Comparison of ENCODE assay signal across 22 mouse cellular contexts in the genomic region with DNA sequence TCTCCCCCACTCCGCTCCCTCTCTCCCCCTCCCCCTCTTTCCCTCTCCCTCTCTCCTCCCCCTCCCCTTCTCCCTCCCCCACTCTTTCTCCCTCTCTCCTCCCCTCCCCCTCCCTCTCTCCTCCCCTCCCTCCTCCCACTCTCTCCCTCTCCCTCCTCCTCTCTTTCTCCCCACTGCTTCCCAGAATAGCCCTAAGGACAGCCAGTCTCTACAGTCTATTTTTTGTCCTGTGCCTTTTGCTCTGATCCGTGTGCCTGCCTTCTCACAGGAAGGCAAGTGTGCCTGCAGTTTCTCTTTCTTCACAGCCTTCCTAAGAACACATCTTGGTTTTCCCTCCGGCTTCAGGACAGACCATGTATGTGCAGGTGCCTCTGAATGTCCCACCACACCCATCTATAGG. TPM values are rescaled to one million over a fixed set of nuclear protein-coding genes. Genes with fewer than 3 reads are reported as not detected.
DNase-seq lines count a peak whose midpoint lies in the region; ATAC-seq lines count a peak whose summit lies in the region.
"Had no signal": no experiment of that assay in that cellular context is flagged by ENCODE, and none has a peak within 500 bp of the region (broad histone marks: within the 10 kb centered on the region; RNA-seq: fewer than 3 reads in every experiment).

No protein-coding gene starts in this region.

- H3K4me1 ChIP-seq in heart, embryonic 14.5 days (ENCODE audit: control insufficient read depth in 2 of 2, insufficient read depth in 2 of 2, low read length in 2 of 2), result peaks cover 7 to 15% of the 10 kb centered on the region in 2 experiments
- no peaks in the 10 kb centered on the region for H3K4me1 ChIP-seq in midbrain, embryonic 16.5 days (ENCODE audit: control insufficient read depth, insufficient read depth, low read length)
- H3K4me1 ChIP-seq in midbrain, embryonic 13.5 days (replicated peaks), result no peaks in the 10 kb centered on the region
- H3K4me1 ChIP-seq in heart, embryonic 16.5 days (ENCODE audit: control insufficient read depth, insufficient read depth, low read length), result peaks cover 13% of the 10 kb centered on the region

- peak overlapping the region; percentile 31 to 35 for H3K4me3 ChIP-seq in heart, embryonic 14.5 days (ENCODE audit: control insufficient read depth in 1 of 2, insufficient read depth in 1 of 2, low read depth in 1 of 2, low read length in 2 of 2)
- H3K4me3 ChIP-seq in midbrain, embryonic 16.5 days (ENCODE audit: low read depth, low read length), result no peak overlapping the region
- H3K4me3 ChIP-seq in midbrain, embryonic 13.5 days (replicated peaks), result no peak overlapping the region
- H3K4me3 ChIP-seq in heart, embryonic 16.5 days (ENCODE audit: low read length), result peak overlapping the region; percentile 54
- H3K4me3 ChIP-seq: embryonic facial prominence, embryonic 15.5 days; forebrain, embryonic 10.5 days had no signal

- 19% methylated on average over 3 of the region's 3 CpGs for WGBS in heart, embryonic 14.5 days
- 41% methylated on average over 3 of the region's 3 CpGs for WGBS in midbrain, embryonic 16.5 days
- WGBS in midbrain, embryonic 13.5 days, result 38% methylated on average over 3 of the region's 3 CpGs
- 20% methylated on average over 3 of the region's 3 CpGs for WGBS in heart, embryonic 16.5 days

- no peaks in the 10 kb centered on the region for H3K27me3 ChIP-seq in heart, embryonic 14.5 days (ENCODE audit: control insufficient read depth, insufficient read depth, low read length)
- H3K27me3 ChIP-seq in midbrain, embryonic 16.5 days (ENCODE audit: control insufficient read depth, insufficient read depth, low read depth, low read length), result no peaks in the 10 kb centered on the region; the same call in none of the 2 replicates
- H3K27me3 ChIP-seq in midbrain, embryonic 13.5 days, result peaks cover 7% of the 10 kb centered on the region
- no peaks in the 10 kb centered on the region for H3K27me3 ChIP-seq in heart, embryonic 16.5 days (ENCODE audit: control insufficient read depth, insufficient read depth, low read length)
- H3K27me3 ChIP-seq: embryonic facial prominence, embryonic 15.5 days; Patski had no signal

- H3K9ac ChIP-seq in heart, embryonic 14.5 days (ENCODE audit: low read length), result peak overlapping the region; percentile 63
- H3K9ac ChIP-seq in midbrain, embryonic 16.5 days (ENCODE audit: low read depth, low read length), result no peak overlapping the region
- no peak overlapping the region for H3K9ac ChIP-seq in midbrain, embryonic 13.5 days (replicated peaks)
- peak overlapping the region; percentile 74 for H3K9ac ChIP-seq in heart, embryonic 16.5 days (ENCODE audit: low read length)
- H3K9ac ChIP-seq: embryonic facial prominence, embryonic 15.5 days had no signal

- H3K36me3 ChIP-seq in heart, embryonic 14.5 days (ENCODE audit: control insufficient read depth, insufficient read depth, low read length), result no peaks in the 10 kb centered on the region
- H3K36me3 ChIP-seq in midbrain, embryonic 16.5 days (ENCODE audit: control insufficient read depth, insufficient read depth, low read length), result no peaks in the 10 kb centered on the region
- no peaks in the 10 kb centered on the region for H3K36me3 ChIP-seq in midbrain, embryonic 13.5 days
- no peaks in the 10 kb centered on the region for H3K36me3 ChIP-seq in heart, embryonic 16.5 days (ENCODE audit: control insufficient read depth, insufficient read depth)
- H3K36me3 ChIP-seq: embryonic facial prominence, embryonic 15.5 days; forebrain, embryonic 10.5 days had no signal

- no peaks in the 10 kb centered on the region for H3K9me3 ChIP-seq in heart, embryonic 14.5 days (ENCODE audit: control insufficient read depth, low read length)
- no peaks in the 10 kb centered on the region for H3K9me3 ChIP-seq in midbrain, embryonic 16.5 days (replicated peaks; ENCODE audit: control insufficient read depth, low read length, poor library complexity, severe bottlenecking)
- no peaks in the 10 kb centered on the region for H3K9me3 ChIP-seq in midbrain, embryonic 13.5 days
- H3K9me3 ChIP-seq in heart, embryonic 16.5 days (replicated peaks; ENCODE audit: control insufficient read depth, low read length), result no peaks in the 10 kb centered on the region
- H3K9me3 ChIP-seq: embryonic facial prominence, embryonic 15.5 days; forebrain, embryonic 10.5 days had no signal

- no peak for DNase-seq in frontal cortex, adult 2 months (ENCODE audit: extremely low spot score in 1 of 2, low spot score in 1 of 2)
- no peak for DNase-seq in heart, adult 9 months (ENCODE audit: low spot score in 2 of 2)
- no peak for DNase-seq in left cerebral cortex, adult 18-20 months (ENCODE audit: low spot score in 2 of 2)
- DNase-seq: lung, adult 2 months had no signal

- peak overlapping the region; percentile 67 for H3K4me2 ChIP-seq in heart, embryonic 14.5 days (ENCODE audit: low read length)
- no peak overlapping the region for H3K4me2 ChIP-seq in midbrain, embryonic 16.5 days (ENCODE audit: low read length)
- H3K4me2 ChIP-seq in midbrain, embryonic 13.5 days (replicated peaks), result no peak overlapping the region
- peak overlapping the region; percentile 75 for H3K4me2 ChIP-seq in heart, embryonic 16.5 days (ENCODE audit: low read depth, low read length)
- H3K4me2 ChIP-seq: embryonic facial prominence, embryonic 15.5 days had no signal

- peak overlapping the region; percentile 55 to 83; a peak in 3 of 4 replicates for H3K27ac ChIP-seq in heart, embryonic 14.5 days (replicated peaks in 1 of 2; ENCODE audit: control insufficient read depth in 1 of 2, insufficient read depth in 1 of 2, low read depth in 2 of 2, low read length in 2 of 2)
- H3K27ac ChIP-seq in midbrain, embryonic 16.5 days (ENCODE audit: low read length), result no peak overlapping the region
- H3K27ac ChIP-seq in midbrain, embryonic 13.5 days, result no peak overlapping the region
- H3K27ac ChIP-seq in heart, embryonic 16.5 days (ENCODE audit: low read length), result peak overlapping the region; percentile 82
- H3K27ac ChIP-seq: embryonic facial prominence, embryonic 15.5 days; forebrain, embryonic 10.5 days; macrophage had no signal

- ATAC-seq in frontal cortex, adult (ENCODE audit: low TSS enrichment), result peak; percentile 13; the same call in 1 of the 2 replicates
- no peak; the same call in 1 of the 2 replicates for ATAC-seq in heart, embryonic 14.5 days (ENCODE audit: insufficient number of reproducible peaks, insufficient read depth, low FRiP score, low read depth)
- ATAC-seq in midbrain, embryonic 16.5 days, result 0 out of 2 replicates have a peak, but pooled peaks have one; percentile 6
- ATAC-seq in midbrain, embryonic 13.5 days, result no peak
- peak; percentile 85 for ATAC-seq in heart, embryonic 16.5 days (replicated peaks; ENCODE audit: extremely low read depth, insufficient read depth, low FRiP score)
- ATAC-seq: intestine, embryonic 16.5 days had no signal

RNA-seq across cellular contexts. Expression of gene Fam209, which starts 5.0 kb away (rescaled TPM):
- 0.24 TPM in 1 of 2 replicates, not detected in the other for polyA plus RNA-seq in frontal cortex, adult 2 months (2012; rRNA removed)
- 0.31 TPM in 1 of 2 replicates, not detected in the other for polyA plus RNA-seq in heart, embryonic 14.5 days (2014; fragmentation: Nextera tagmentation; extraction: Ambion mirVana)
- 0.75 TPM in 1 of 2 replicates, not detected in the other for polyA plus RNA-seq in midbrain, embryonic 16.5 days (2015; fragmentation: Nextera tagmentation; extraction: Ambion mirVana)
- polyA plus RNA-seq in midbrain, embryonic 13.5 days (2015; fragmentation: Nextera tagmentation; extraction: Ambion mirVana), result 0.41 and 0.57 TPM in 2 replicates
- polyA plus RNA-seq in heart, embryonic 16.5 days (2015; fragmentation: Nextera tagmentation; extraction: Ambion mirVana), result 0.21 TPM in 1 of 2 replicates, not detected in the other
- not detected for total RNA-seq in left cerebral cortex, adult 18-20 months (2021)
- total RNA-seq: adrenal gland, postnatal 36 days; layer of hippocampus, postnatal 36 days; midbrain, postnatal 0 days had no signal
- polyA plus RNA-seq: neural tube, embryonic 14.5 days had no signal

RNA-seq across cellular contexts. Expression of gene Gcnt7, which starts 19.0 kb away (rescaled TPM):
- polyA plus RNA-seq in frontal cortex, adult 2 months (2012; rRNA removed), result 0.04 TPM in 1 of 2 replicates, not detected in the other
- 0.61 and 0.71 TPM in 2 replicates for polyA plus RNA-seq in heart, embryonic 14.5 days (2014; fragmentation: Nextera tagmentation; extraction: Ambion mirVana)
- 1.6 TPM in 2 replicates for polyA plus RNA-seq in midbrain, embryonic 16.5 days (2015; fragmentation: Nextera tagmentation; extraction: Ambion mirVana)
- 1.7 and 2.3 TPM in 2 replicates for polyA plus RNA-seq in midbrain, embryonic 13.5 days (2015; fragmentation: Nextera tagmentation; extraction: Ambion mirVana)
- 1.3 and 1.4 TPM in 2 replicates for polyA plus RNA-seq in heart, embryonic 16.5 days (2015; fragmentation: Nextera tagmentation; extraction: Ambion mirVana)
- total RNA-seq in left cerebral cortex, adult 18-20 months (2021), result not detected
- total RNA-seq: adrenal gland, postnatal 36 days; granulocyte monocyte progenitor cell, adult 5-6 weeks; layer of hippocampus, adult 18-20 months; layer of hippocampus, postnatal 36 days; left cerebral cortex, postnatal 4 days; liver, adult 2 months; midbrain, postnatal 0 days had no signal
- polyA plus RNA-seq: liver, adult 2 months; lung, adult 2 months; macrophage had no signal

RNA-seq across cellular contexts. Expression of gene Rtf2, which starts 37.0 kb away (rescaled TPM):
- 77.9 and 79.1 TPM in 2 replicates for polyA plus RNA-seq in frontal cortex, adult 2 months (2012; rRNA removed)
- 48.3 and 49.5 TPM in 2 replicates for polyA plus RNA-seq in heart, embryonic 14.5 days (2014; fragmentation: Nextera tagmentation; extraction: Ambion mirVana)
- polyA plus RNA-seq in midbrain, embryonic 16.5 days (2015; fragmentation: Nextera tagmentation; extraction: Ambion mirVana), result 93.6 and 97.0 TPM in 2 replicates
- 94.2 and 96.8 TPM in 2 replicates for polyA plus RNA-seq in midbrain, embryonic 13.5 days (2015; fragmentation: Nextera tagmentation; extraction: Ambion mirVana)
- 53.2 and 60.5 TPM in 2 replicates for polyA plus RNA-seq in heart, embryonic 16.5 days (2015; fragmentation: Nextera tagmentation; extraction: Ambion mirVana)
- total RNA-seq in left cerebral cortex, adult 18-20 months (2021), result 10 to 100 TPM; 71.0 to 74.2 TPM

Comparison
In these comparisons a context has a peak if more than half of its experiments do, and no peak if none do; other contexts are left out.
1. ATAC-seq: peak in frontal cortex, adult (single experiment), midbrain, embryonic 16.5 days (single experiment) and heart, embryonic 16.5 days (single experiment); none in heart, embryonic 14.5 days (single experiment) and midbrain, embryonic 13.5 days (single experiment).
2. H3K27ac ChIP-seq: peak in heart, embryonic 14.5 days (2 of 2) and heart, embryonic 16.5 days (single experiment); none in midbrain, embryonic 16.5 days (single experiment) and midbrain, embryonic 13.5 days (single experiment).
3. H3K4me2 ChIP-seq: peak in heart, embryonic 14.5 days (single experiment) and heart, embryonic 16.5 days (single experiment); none in midbrain, embryonic 16.5 days (single experiment) and midbrain, embryonic 13.5 days (single experiment).
4. H3K4me3 ChIP-seq: peak in heart, embryonic 14.5 days (2 of 2) and heart, embryonic 16.5 days (single experiment); none in midbrain, embryonic 16.5 days (single experiment) and midbrain, embryonic 13.5 days (single experiment).
5. H3K9ac ChIP-seq: peak in heart, embryonic 14.5 days (single experiment) and heart, embryonic 16.5 days (single experiment); none in midbrain, embryonic 16.5 days (single experiment) and midbrain, embryonic 13.5 days (single experiment).